Mouse (Mus musculus) limb, embryonic 11.5 days (tissue): ENCODE measurements around the gene Ccdc158. TPM values are rescaled to one million over a fixed set of nuclear protein-coding genes. Genes with fewer than 3 reads are reported as not detected.

ENCODE experiments used
- ATAC-seq: fragments of 200-750 bp; cut with Nextera tagmentation; 2 replicates; pipeline ENCODE4 v1.8.0; 2017; ENCODE audit warnings: low read depth; ENCODE audit not compliant: insufficient number of reproducible peaks, low FRiP score, low TSS enrichment
- DNase-seq: peaks from one replicate; pipeline ENCODE4 v3.0.0-alpha.2; 2015; ENCODE audit warnings: low spot score
- H3K27ac ChIP-seq: fragments of 300-500 bp; sonication (generic); replicated peaks from 2 replicates; pipeline ENCODE4 v1.5.1; 2014; ENCODE audit warnings: low read depth, mild to moderate bottlenecking, low read length
- H3K27me3 ChIP-seq: fragments of 300-500 bp; sonication (generic); 2 replicates; pipeline ENCODE4 v1.6.1; 2014; ENCODE audit warnings: mild to moderate bottlenecking, low read length, mixed read lengths; ENCODE audit not compliant: control insufficient read depth, insufficient read depth
- H3K36me3 ChIP-seq: fragments of 300-500 bp; sonication (generic); 2 replicates; pipeline ENCODE4 v1.6.1; 2014; ENCODE audit warnings: mild to moderate bottlenecking, low read length, moderate library complexity, mixed read lengths; ENCODE audit not compliant: control insufficient read depth, insufficient read depth
- H3K4me1 ChIP-seq: fragments of 300-500 bp; sonication (generic); 2 replicates; pipeline ENCODE4 v1.6.1; 2014; ENCODE audit warnings: low read length, mixed read lengths; ENCODE audit not compliant: control insufficient read depth, insufficient read depth
- H3K4me2 ChIP-seq: fragments of 300-500 bp; sonication (generic); 2 replicates; pipeline ENCODE4 v1.6.1; 2014; ENCODE audit warnings: low read depth, mild to moderate bottlenecking, moderate library complexity; ENCODE audit not compliant: severe bottlenecking
- H3K4me3 ChIP-seq: fragments of 300-500 bp; sonication (generic); 2 replicates; pipeline ENCODE4 v1.5.1; 2014; ENCODE audit warnings: low read depth, low read length
- H3K9ac ChIP-seq: fragments of 300-500 bp; sonication (generic); 2 replicates; pipeline ENCODE4 v1.6.1; 2014; ENCODE audit warnings: mild to moderate bottlenecking, low read length
- H3K9me3 ChIP-seq: fragments of 300-500 bp; sonication (generic); 2 replicates; pipeline ENCODE4 v1.6.1; 2016; ENCODE audit warnings: low read length; ENCODE audit not compliant: control insufficient read depth
- WGBS: fragments of 180-500 bp; shearing (Covaris S2); extraction: QIAGEN DNeasy Blood & Tissue Kit; methylation state at CpG from one replicate; pipeline ENCODE4 v1.1.7; 2014; 5-methylcytosine and 5-hydroxymethylcytosine counted together
- polyA plus RNA-seq: library from polyadenylated mRNA; unstranded; fragments of >200 nt; fragmentation: Nextera tagmentation; extraction: Ambion mirVana; gene quantifications from 2 replicates; pipeline ENCODE4 v1.2.1, GENCODE M21; 2014

Ccdc158 gene
- polyA plus RNA-seq, 1 experiment from 2014 or later: 0.69 TPM

GRCm38 (mm10) chr5:92711666-92712290 is 36.7 kb upstream of the Ccdc158 start:
- ATAC-seq (no peak), DNase-seq (no peak)
- 73% methylated on average over 5 of the region's 5 CpGs for WGBS
- Histone ChIP-seq H3K27ac (no peak overlapping the region), H3K4me3 (no peak overlapping the region), H3K27me3 (no peaks in the 10 kb centered on the region), H3K36me3 (no peaks in the 10 kb centered on the region), H3K9me3 (no peaks in the 10 kb centered on the region), H3K4me2 (no peak overlapping the region), H3K9ac (no peak overlapping the region), H3K4me1 (peaks cover 2% of the 10 kb centered on the region; the same call in 1 of the 2 replicates)

- ATAC-seq: no peak
Observed at GRCm38 (mm10) chr5:92710779-92711178, 35.7 kb upstream of the Ccdc158 start.

GRCm38 (mm10) chr5:92707921-92708491 is 32.9 kb upstream of the Ccdc158 start:
- 77% methylated on average over 7 of the region's 7 CpGs for WGBS
- Histone ChIP-seq H3K4me2 (no peak overlapping the region), H3K4me1 (peaks cover 2% of the 10 kb centered on the region; the same call in 1 of the 2 replicates), H3K36me3 (no peaks in the 10 kb centered on the region), H3K9ac (no peak overlapping the region), H3K27ac (no peak overlapping the region), H3K27me3 (no peaks in the 10 kb centered on the region), H3K4me3 (no peak overlapping the region), H3K9me3 (no peaks in the 10 kb centered on the region)
- DNase-seq (no peak), ATAC-seq (no peak)

More at GRCm38 (mm10) chr5:92710779-92711178, 35.7 kb upstream of the Ccdc158 start:
- no peak for DNase-seq
- H3K27ac ChIP-seq: no peak overlapping the region
- H3K27me3 ChIP-seq: no peaks in the 10 kb centered on the region
- no peak overlapping the region for H3K9ac ChIP-seq
- H3K4me2 ChIP-seq: no peak overlapping the region
- H3K9me3 ChIP-seq: no peaks in the 10 kb centered on the region
- peaks cover 2% of the 10 kb centered on the region; the same call in 1 of the 2 replicates for H3K4me1 ChIP-seq
- no peaks in the 10 kb centered on the region for H3K36me3 ChIP-seq
- H3K4me3 ChIP-seq: no peak overlapping the region
- 75% methylated on average over 8 of the region's 8 CpGs for WGBS

- Histone ChIP-seq H3K4me1 (0 out of 2 replicates have a peak, but pooled peaks cover under 1% of the 10 kb centered on the region), H3K9ac (no peak overlapping the region), H3K4me2 (no peak overlapping the region), H3K9me3 (no peaks in the 10 kb centered on the region), H3K36me3 (no peaks in the 10 kb centered on the region), H3K4me3 (no peak overlapping the region), H3K27ac (no peak overlapping the region), H3K27me3 (no peaks in the 10 kb centered on the region)
- no peak for ATAC-seq
- no peak for DNase-seq
- 75% methylated on average over 8 of the region's 8 CpGs for WGBS
Observed at GRCm38 (mm10) chr5:92703671-92704070, 28.6 kb upstream of the Ccdc158 start.

- Histone ChIP-seq H3K4me3 (no peak overlapping the region), H3K27me3 (no peaks in the 10 kb centered on the region), H3K4me1 (0 out of 2 replicates have a peak, but pooled peaks cover 4% of the 10 kb centered on the region), H3K36me3 (no peaks in the 10 kb centered on the region), H3K9ac (no peak overlapping the region), H3K9me3 (no peaks in the 10 kb centered on the region), H3K4me2 (no peak overlapping the region), H3K27ac (no peak overlapping the region)
- DNase-seq (no peak), ATAC-seq (no peak)
- WGBS: 54% methylated on average over 11 of the region's 11 CpGs
Observed at GRCm38 (mm10) chr5:92701750-92702149, 26.7 kb upstream of the Ccdc158 start.

- no peak for DNase-seq
- 35% methylated on average over 17 of the region's 17 CpGs for WGBS
- H3K9ac ChIP-seq: no peak overlapping the region
Observed at GRCm38 (mm10) chr5:92698837-92699529, 23.9 kb upstream of the Ccdc158 start.

GRCm38 (mm10) chr5:92698131-92698836 is 23.2 kb upstream of the Ccdc158 start:
- DNase-seq (peak; percentile 34), ATAC-seq (no peak)
- Histone ChIP-seq H3K4me1 (0 out of 2 replicates have a peak, but pooled peaks cover 4% of the 10 kb centered on the region), H3K27ac (no peak overlapping the region), H3K9me3 (no peaks in the 10 kb centered on the region), H3K9ac (no peak overlapping the region), H3K27me3 (no peaks in the 10 kb centered on the region), H3K4me3 (no peak overlapping the region), H3K36me3 (no peaks in the 10 kb centered on the region), H3K4me2 (peak overlapping the region; percentile 35)
- 9% methylated on average over 15 of the region's 15 CpGs for WGBS

More at GRCm38 (mm10) chr5:92698837-92699529, 23.9 kb upstream of the Ccdc158 start:
- peak; percentile 54; the same call in 1 of the 2 replicates for ATAC-seq
- H3K4me3 ChIP-seq: no peak overlapping the region
- H3K27me3 ChIP-seq: no peaks in the 10 kb centered on the region
- no peaks in the 10 kb centered on the region for H3K9me3 ChIP-seq
- H3K27ac ChIP-seq: no peak overlapping the region
- H3K36me3 ChIP-seq: no peaks in the 10 kb centered on the region
- 0 out of 2 replicates have a peak, but pooled peaks cover 4% of the 10 kb centered on the region for H3K4me1 ChIP-seq
- H3K4me2 ChIP-seq: peak overlapping the region; percentile 35
